Mouse (Mus musculus) myocyte (in vitro differentiated cells): Measurements from ENCODE around the gene Chrnb1.

Experiments used
- CEBPB ChIP-seq: IDR thresholded peaks from 2 replicates; pipeline ENCODE4 v1.6.1; 2011; ENCODE audit warnings: mild to moderate bottlenecking, moderate library complexity; ENCODE audit not compliant: poor library complexity, insufficient read depth, severe bottlenecking
- E2F4 ChIP-seq: IDR thresholded peaks from one replicate; pipeline ENCODE4 v1.6.1; 2011; ENCODE audit warnings: mild to moderate bottlenecking, control low read depth, moderate library complexity; ENCODE audit not compliant: insufficient read depth
- MAX ChIP-seq: IDR thresholded peaks from one replicate; pipeline ENCODE4 v1.6.1; 2011; ENCODE audit warnings: low read depth, mild to moderate bottlenecking, control low read depth
- MYOD1 ChIP-seq, 3 experiments: IDR thresholded peaks; one replicate each; pipeline ENCODE4 v1.6.1; 2011; ENCODE audit warnings: control low read depth in 2 of 3, low read depth in 2 of 3, mild to moderate bottlenecking in 2 of 3, moderate library complexity in 1 of 3; ENCODE audit not compliant: insufficient read length in 2 of 3, control insufficient read depth in 1 of 3
- POLR2A ChIP-seq: IDR thresholded peaks from one replicate; pipeline ENCODE4 v1.6.1; 2011; ENCODE audit warnings: low read depth, mild to moderate bottlenecking, control low read depth, moderate library complexity; ENCODE audit not compliant: insufficient read length
- POLR2AphosphoS2 ChIP-seq: IDR thresholded peaks from one replicate; pipeline ENCODE4 v1.6.1; 2011; ENCODE audit warnings: low read depth, control low read depth; ENCODE audit not compliant: insufficient read length
- REST ChIP-seq: IDR thresholded peaks from one replicate; pipeline ENCODE4 v1.6.1; 2011; ENCODE audit warnings: mild to moderate bottlenecking, control low read depth, moderate library complexity; ENCODE audit not compliant: insufficient read depth, insufficient read length
- SRF ChIP-seq: IDR thresholded peaks from one replicate; pipeline ENCODE4 v1.6.1; 2011; ENCODE audit warnings: low read depth; ENCODE audit not compliant: control insufficient read depth, insufficient read length
- TCF12 ChIP-seq: IDR thresholded peaks from one replicate; pipeline ENCODE4 v1.6.1; 2011; ENCODE audit warnings: mild to moderate bottlenecking, control low read depth; ENCODE audit not compliant: poor library complexity, insufficient read depth, severe bottlenecking

- TF ChIP-seq POLR2A (no peak), CEBPB (no peak), E2F4 (no peak), MYOD1 (IDR thresholded peaks at IDR 0.05; ENCODE audit: control insufficient read depth in 1 of 3, insufficient read length in 2 of 3, low read depth in 2 of 3) (no peak), REST (no peak), MAX (no peak), POLR2AphosphoS2 (no peak), TCF12 (no peak), SRF (no peak)
Observed at GRCm38 (mm10) chr11:69778985-69779384, 16.8 kb downstream of the Chrnb1 start.
